Mouse (Mus musculus): Measurements from ENCODE around the gene Lrp8.

- TF ChIP-seq CTCF (IDR thresholded peaks at IDR 0.05; ENCODE audit: low read depth, low read length) (no peak), POLR2A (IDR thresholded peaks at IDR 0.05; ENCODE audit: borderline replicate concordance, low read depth, low read length) (no peak)
Measured at GRCm38 (mm10) chr4:107833525-107833924, 31.5 kb downstream of the Lrp8 start.
